Mouse (Mus musculus) myocyte (in vitro differentiated cells): ENCODE results near the gene Kif19a.

Source experiments
- CEBPB ChIP-seq: IDR thresholded peaks from 2 replicates; pipeline ENCODE4 v1.6.1; 2011; ENCODE audit warnings: mild to moderate bottlenecking, moderate library complexity; ENCODE audit not compliant: poor library complexity, insufficient read depth, severe bottlenecking
- E2F4 ChIP-seq: IDR thresholded peaks from one replicate; pipeline ENCODE4 v1.6.1; 2011; ENCODE audit warnings: mild to moderate bottlenecking, control low read depth, moderate library complexity; ENCODE audit not compliant: insufficient read depth
- MAX ChIP-seq: IDR thresholded peaks from one replicate; pipeline ENCODE4 v1.6.1; 2011; ENCODE audit warnings: low read depth, mild to moderate bottlenecking, control low read depth
- MYOD1 ChIP-seq, 3 experiments: IDR thresholded peaks; one replicate each; pipeline ENCODE4 v1.6.1; 2011; ENCODE audit warnings: control low read depth in 2 of 3, low read depth in 2 of 3, mild to moderate bottlenecking in 2 of 3, moderate library complexity in 1 of 3; ENCODE audit not compliant: insufficient read length in 2 of 3, control insufficient read depth in 1 of 3
- MYOG ChIP-seq, 3 experiments: IDR thresholded peaks; one replicate each; pipeline ENCODE4 v1.6.1; 2011; ENCODE audit warnings: control low read depth in 2 of 3, low read depth in 2 of 3, mild to moderate bottlenecking in 2 of 3; ENCODE audit not compliant: insufficient read length in 2 of 3, control insufficient read depth in 1 of 3, insufficient read depth in 1 of 3
- POLR2A ChIP-seq: IDR thresholded peaks from one replicate; pipeline ENCODE4 v1.6.1; 2011; ENCODE audit warnings: low read depth, mild to moderate bottlenecking, control low read depth, moderate library complexity; ENCODE audit not compliant: insufficient read length
- POLR2AphosphoS2 ChIP-seq: IDR thresholded peaks from one replicate; pipeline ENCODE4 v1.6.1; 2011; ENCODE audit warnings: low read depth, control low read depth; ENCODE audit not compliant: insufficient read length
- SRF ChIP-seq: IDR thresholded peaks from one replicate; pipeline ENCODE4 v1.6.1; 2011; ENCODE audit warnings: low read depth; ENCODE audit not compliant: control insufficient read depth, insufficient read length
- TCF12 ChIP-seq: IDR thresholded peaks from one replicate; pipeline ENCODE4 v1.6.1; 2011; ENCODE audit warnings: mild to moderate bottlenecking, control low read depth; ENCODE audit not compliant: poor library complexity, insufficient read depth, severe bottlenecking
- USF1 ChIP-seq: IDR thresholded peaks from one replicate; pipeline ENCODE4 v1.6.1; 2011; ENCODE audit warnings: low read depth, mild to moderate bottlenecking, control low read depth, moderate library complexity

GRCm38 (mm10) chr11:114764820-114765818, at the start of gene Kif19a:
- TF ChIP-seq POLR2A (no peak), MYOD1 (IDR thresholded peaks at IDR 0.05; ENCODE audit: control insufficient read depth in 1 of 3, insufficient read length in 2 of 3, low read depth in 2 of 3) (peak in 1 of 3 experiments; percentile 86), E2F4 (no peak), USF1 (no peak), CEBPB (no peak), MAX (no peak), MYOG (IDR thresholded peaks at IDR 0.05; ENCODE audit: control insufficient read depth in 1 of 3, insufficient read depth in 1 of 3, insufficient read length in 2 of 3, low read depth in 2 of 3) (peak in 2 of 3 experiments; percentile 39 to 79), POLR2AphosphoS2 (peak; percentile 46), TCF12 (no peak), SRF (no peak)
